Mouse (Mus musculus) myocyte (in vitro differentiated cells): Measurements from ENCODE around the gene Rptor. TPM values are rescaled to one million over a fixed set of nuclear protein-coding genes. Genes with fewer than 3 reads are reported as not detected.

Experiments
- H3K27me3 ChIP-seq: one replicate; pipeline ENCODE4 v1.6.1; 2011; ENCODE audit not compliant: control insufficient read depth, insufficient read depth, insufficient read length
- H3K36me3 ChIP-seq: one replicate; pipeline ENCODE4 v1.6.1; 2011; ENCODE audit not compliant: control insufficient read depth, insufficient read depth
- H3K4me2 ChIP-seq: one replicate; pipeline ENCODE4 v1.6.1; 2011; ENCODE audit warnings: low read depth, control low read depth
- H3K4me3 ChIP-seq: one replicate; pipeline ENCODE4 v1.5.1; 2011; ENCODE audit warnings: mild to moderate bottlenecking, control low read depth, moderate library complexity
- H3K79me2 ChIP-seq: one replicate; pipeline ENCODE4 v1.6.1; 2011; ENCODE audit not compliant: control insufficient read depth, insufficient read depth
- H3ac ChIP-seq: one replicate; pipeline ENCODE4 v1.6.1; 2011; ENCODE audit not compliant: control insufficient read depth, insufficient read length
- CEBPB ChIP-seq: IDR thresholded peaks from 2 replicates; pipeline ENCODE4 v1.6.1; 2011; ENCODE audit warnings: mild to moderate bottlenecking, moderate library complexity; ENCODE audit not compliant: poor library complexity, insufficient read depth, severe bottlenecking
- E2F4 ChIP-seq: IDR thresholded peaks from one replicate; pipeline ENCODE4 v1.6.1; 2011; ENCODE audit warnings: mild to moderate bottlenecking, control low read depth, moderate library complexity; ENCODE audit not compliant: insufficient read depth
- MAX ChIP-seq: IDR thresholded peaks from one replicate; pipeline ENCODE4 v1.6.1; 2011; ENCODE audit warnings: low read depth, mild to moderate bottlenecking, control low read depth
- MYOD1 ChIP-seq, 3 experiments: IDR thresholded peaks; one replicate each; pipeline ENCODE4 v1.6.1; 2011; ENCODE audit warnings: control low read depth in 2 of 3, low read depth in 2 of 3, mild to moderate bottlenecking in 2 of 3, moderate library complexity in 1 of 3; ENCODE audit not compliant: insufficient read length in 2 of 3, control insufficient read depth in 1 of 3
- MYOG ChIP-seq, 3 experiments: IDR thresholded peaks; one replicate each; pipeline ENCODE4 v1.6.1; 2011; ENCODE audit warnings: control low read depth in 2 of 3, low read depth in 2 of 3, mild to moderate bottlenecking in 2 of 3; ENCODE audit not compliant: insufficient read length in 2 of 3, control insufficient read depth in 1 of 3, insufficient read depth in 1 of 3
- POLR2A ChIP-seq: IDR thresholded peaks from one replicate; pipeline ENCODE4 v1.6.1; 2011; ENCODE audit warnings: low read depth, mild to moderate bottlenecking, control low read depth, moderate library complexity; ENCODE audit not compliant: insufficient read length
- POLR2AphosphoS2 ChIP-seq: IDR thresholded peaks from one replicate; pipeline ENCODE4 v1.6.1; 2011; ENCODE audit warnings: low read depth, control low read depth; ENCODE audit not compliant: insufficient read length
- REST ChIP-seq: IDR thresholded peaks from one replicate; pipeline ENCODE4 v1.6.1; 2011; ENCODE audit warnings: mild to moderate bottlenecking, control low read depth, moderate library complexity; ENCODE audit not compliant: insufficient read depth, insufficient read length
- SRF ChIP-seq: IDR thresholded peaks from one replicate; pipeline ENCODE4 v1.6.1; 2011; ENCODE audit warnings: low read depth; ENCODE audit not compliant: control insufficient read depth, insufficient read length
- TCF12 ChIP-seq: IDR thresholded peaks from one replicate; pipeline ENCODE4 v1.6.1; 2011; ENCODE audit warnings: mild to moderate bottlenecking, control low read depth; ENCODE audit not compliant: poor library complexity, insufficient read depth, severe bottlenecking
- TCF3 ChIP-seq: IDR thresholded peaks from one replicate; pipeline ENCODE4 v1.6.1; 2011; ENCODE audit warnings: low read depth, control low read depth; ENCODE audit not compliant: insufficient read length
- USF1 ChIP-seq: IDR thresholded peaks from one replicate; pipeline ENCODE4 v1.6.1; 2011; ENCODE audit warnings: low read depth, mild to moderate bottlenecking, control low read depth, moderate library complexity
- polyA plus RNA-seq: library from polyadenylated mRNA; unstranded; fragments of >200 nt; fragmentation: generic; extraction: Trizol; gene quantifications from one replicate; pipeline ENCODE4 v1.2.1, GENCODE M21; 2012; ENCODE audit warnings: missing spikeins

Gene Rptor
- polyA plus RNA-seq, 1 experiment: 59.5 TPM

- H3K79me2 ChIP-seq: no peaks in the 10 kb centered on the region
- H3K4me2 ChIP-seq: no peak overlapping the region
- H3K4me3 ChIP-seq: no peak overlapping the region
- H3K27me3 ChIP-seq: no peaks in the 10 kb centered on the region
- TF ChIP-seq POLR2AphosphoS2: peak; percentile 74
- no peak for TF ChIP-seq SRF
- TF ChIP-seq CEBPB: no peak
- no peak for TF ChIP-seq USF1
- peaks cover 7% of the 10 kb centered on the region for H3K36me3 ChIP-seq
- no peak overlapping the region for H3ac ChIP-seq
These were observed 318.0 kb downstream of the Rptor start for GRCm38 (mm10) chr11:119920668-119921067.

GRCm38 (mm10) chr11:119925176-119925575 is 322.5 kb downstream of the Rptor start:
- Histone ChIP-seq H3K79me2 (no peaks in the 10 kb centered on the region), H3K27me3 (no peaks in the 10 kb centered on the region), H3ac (no peak overlapping the region), H3K36me3 (no peaks in the 10 kb centered on the region), H3K4me2 (peak overlapping the region; percentile 14), H3K4me3 (no peak overlapping the region)
- TF ChIP-seq REST (no peak), MYOG (IDR thresholded peaks at IDR 0.05; ENCODE audit: control insufficient read depth in 1 of 3, insufficient read depth in 1 of 3, insufficient read length in 2 of 3, low read depth in 2 of 3) (peak in 1 of 3 experiments; percentile 76), POLR2A (no peak), TCF3 (no peak), USF1 (no peak), TCF12 (peak; percentile 13), MAX (no peak), E2F4 (no peak), POLR2AphosphoS2 (peak; percentile 34), MYOD1 (IDR thresholded peaks at IDR 0.05; ENCODE audit: control insufficient read depth in 1 of 3, insufficient read length in 2 of 3, low read depth in 2 of 3) (peak in 2 of 3 experiments; percentile 6 to 40), CEBPB (no peak), SRF (no peak)

- no peaks in the 10 kb centered on the region for H3K79me2 ChIP-seq
- H3K36me3 ChIP-seq: no peaks in the 10 kb centered on the region
- no peaks in the 10 kb centered on the region for H3K27me3 ChIP-seq
- no peak overlapping the region for H3K4me3 ChIP-seq
- no peak overlapping the region for H3ac ChIP-seq
- TF ChIP-seq MAX (no peak), MYOD1 (IDR thresholded peaks at IDR 0.05; ENCODE audit: control insufficient read depth in 1 of 3, insufficient read length in 2 of 3, low read depth in 2 of 3) (no peak), E2F4 (no peak), POLR2AphosphoS2 (no peak), REST (no peak), MYOG (IDR thresholded peaks at IDR 0.05; ENCODE audit: control insufficient read depth in 1 of 3, insufficient read depth in 1 of 3, insufficient read length in 2 of 3, low read depth in 2 of 3) (no peak), USF1 (no peak), CEBPB (no peak), POLR2A (no peak), SRF (no peak)
- no peak overlapping the region for H3K4me2 ChIP-seq
These were observed 324.1 kb downstream of the Rptor start for GRCm38 (mm10) chr11:119926762-119927161.

GRCm38 (mm10) chr11:119928023-119928681 is 325.4 kb downstream of the Rptor start:
- Histone ChIP-seq H3K79me2 (no peaks in the 10 kb centered on the region), H3ac (no peak overlapping the region), H3K27me3 (no peaks in the 10 kb centered on the region), H3K4me3 (no peak overlapping the region), H3K4me2 (no peak overlapping the region), H3K36me3 (no peaks in the 10 kb centered on the region)
- TF ChIP-seq POLR2AphosphoS2 (no peak), MAX (no peak), E2F4 (no peak), REST (no peak), MYOG (IDR thresholded peaks at IDR 0.05; ENCODE audit: control insufficient read depth in 1 of 3, insufficient read depth in 1 of 3, insufficient read length in 2 of 3, low read depth in 2 of 3) (no peak), CEBPB (no peak), USF1 (no peak)

GRCm38 (mm10) chr11:119929603-119930265 is 327.0 kb downstream of the Rptor start:
- Histone ChIP-seq H3ac (no peak overlapping the region), H3K4me3 (no peak overlapping the region), H3K36me3 (no peaks in the 10 kb centered on the region), H3K4me2 (no peak overlapping the region), H3K27me3 (no peaks in the 10 kb centered on the region), H3K79me2 (no peaks in the 10 kb centered on the region)
- no peak for TF ChIP-seq CEBPB
- peak in 2 of 3 experiments; percentile 26 to 28 for TF ChIP-seq MYOD1 (IDR thresholded peaks at IDR 0.05; ENCODE audit: control insufficient read depth in 1 of 3, insufficient read length in 2 of 3, low read depth in 2 of 3)
- no peak for TF ChIP-seq MYOG (IDR thresholded peaks at IDR 0.05; ENCODE audit: control insufficient read depth in 1 of 3, insufficient read depth in 1 of 3, insufficient read length in 2 of 3, low read depth in 2 of 3)
